Mouse (Mus musculus) liver, adult 10 weeks (tissue): Measurements from ENCODE around the gene Rpl19. TPM values are rescaled to one million over a fixed set of nuclear protein-coding genes. Genes with fewer than 3 reads are reported as not detected.

Experiments
- polyA plus RNA-seq: library from polyadenylated mRNA; stranded (reverse); fragments of 350-450 nt; fragmentation: Illumina TruSeq; extraction: RNeasy Lipid Tissue Mini Kit (QIAGEN cat#74804); gene quantifications from one replicate; pipeline ENCODE4 v1.2.3, GENCODE M21; 2014; ENCODE audit warnings: low read depth, low replicate concordance

The Rpl19 gene
- 93.7 TPM for polyA plus RNA-seq

DNA sequence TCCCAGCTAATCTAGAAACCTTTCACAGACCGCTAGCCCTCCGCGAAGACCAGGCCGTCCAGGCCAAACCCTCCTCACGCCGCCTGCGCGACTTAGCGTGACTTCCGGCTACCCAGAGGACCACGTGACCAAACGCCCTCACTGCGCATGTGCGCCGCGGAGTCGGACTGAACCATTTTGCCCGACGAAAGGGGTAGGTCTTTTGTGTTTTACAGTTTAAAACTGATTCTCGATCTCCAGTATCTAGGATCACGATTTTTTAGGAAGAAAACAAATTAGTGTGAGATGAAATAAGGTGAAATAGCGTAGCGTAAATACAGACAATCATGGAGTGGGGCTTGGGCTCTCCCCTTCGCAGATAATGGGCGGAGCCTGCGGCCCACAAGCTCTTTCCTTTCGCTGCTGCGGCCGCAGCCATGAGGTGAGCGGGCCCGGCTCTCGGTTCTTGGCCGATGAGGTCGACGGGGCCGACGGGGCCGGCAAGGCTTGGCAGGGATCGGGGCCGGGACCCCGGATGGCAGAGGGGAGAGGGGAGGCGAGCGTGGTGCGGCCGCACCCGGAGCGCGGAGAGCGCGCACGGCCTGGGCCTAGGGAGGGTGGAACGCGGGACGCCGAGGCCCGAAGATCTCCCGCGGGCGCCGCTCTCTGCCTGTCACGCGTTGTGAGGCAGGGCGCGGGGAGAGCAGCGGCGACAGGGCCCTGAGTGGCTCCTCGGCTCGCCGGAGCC lies at the start of gene Rpl19:
Gene Rpl19, plus strand, starts transcription at position 141 of the 727 bp plus-strand sequence.

DNA sequence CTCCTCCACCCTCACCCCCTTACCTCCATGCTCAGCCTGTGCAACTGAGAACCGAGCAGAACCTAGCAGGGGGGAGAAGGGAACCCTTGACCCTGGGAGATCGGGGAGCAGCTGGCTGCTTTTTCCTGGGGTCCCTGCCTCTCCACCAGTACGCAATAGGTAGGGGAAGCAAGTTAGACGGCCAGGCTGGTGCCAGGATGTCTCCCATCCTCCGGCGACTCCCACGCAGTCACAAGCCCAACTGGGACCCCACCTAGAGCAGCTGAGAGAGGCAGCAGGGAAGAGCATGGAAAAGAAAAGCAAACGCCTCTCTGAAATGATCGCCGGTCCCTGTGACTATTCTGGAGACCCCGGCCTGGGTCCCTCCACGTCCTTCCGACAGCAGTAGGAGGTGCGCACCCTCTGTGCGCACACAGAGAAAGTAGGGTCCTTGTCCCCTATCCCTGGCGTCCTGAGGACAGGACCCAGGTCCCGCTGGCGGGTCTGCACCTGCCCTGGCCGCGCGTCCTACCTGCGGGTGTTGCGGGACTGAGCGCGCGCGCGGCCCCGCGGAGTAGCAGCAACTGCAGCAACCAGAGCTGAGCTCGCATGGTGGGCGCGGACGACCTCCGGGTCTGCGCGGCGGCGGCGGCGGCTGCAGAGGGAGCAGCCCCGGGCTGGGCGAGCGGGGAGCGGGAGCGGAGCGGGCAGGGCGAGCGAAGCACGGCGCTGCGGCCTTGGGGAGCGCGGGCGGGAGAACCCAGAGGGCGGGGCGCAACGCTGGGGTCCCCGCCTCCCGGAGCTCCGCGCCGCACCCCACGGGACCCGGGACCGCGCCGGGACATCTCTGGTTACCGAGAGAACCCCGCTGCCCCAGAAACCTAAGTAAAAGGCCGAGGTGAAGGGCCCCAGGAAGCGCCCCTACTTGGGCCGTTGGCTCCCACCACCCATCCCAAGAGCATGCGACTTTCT lies 40.5 kb upstream of the Rpl19 start, which contains the start of gene Plxdc1:
Gene Plxdc1, minus strand, starts transcription at position 718 of the 951 bp plus-strand sequence.

GRCm38 (mm10) chr11:97995564-97996288 lies 30.8 kb upstream of the Rpl19 start, which contains the start of gene Arl5c:
Arl5c (minus strand) TSS chr11:97996181.

GRCm38 (mm10) chr11:98022555-98023371 lies 3.7 kb upstream of the Rpl19 start, which contains the start of gene Cacnb1:
Cacnb1 (minus strand) TSS chr11:98023034.

DNA sequence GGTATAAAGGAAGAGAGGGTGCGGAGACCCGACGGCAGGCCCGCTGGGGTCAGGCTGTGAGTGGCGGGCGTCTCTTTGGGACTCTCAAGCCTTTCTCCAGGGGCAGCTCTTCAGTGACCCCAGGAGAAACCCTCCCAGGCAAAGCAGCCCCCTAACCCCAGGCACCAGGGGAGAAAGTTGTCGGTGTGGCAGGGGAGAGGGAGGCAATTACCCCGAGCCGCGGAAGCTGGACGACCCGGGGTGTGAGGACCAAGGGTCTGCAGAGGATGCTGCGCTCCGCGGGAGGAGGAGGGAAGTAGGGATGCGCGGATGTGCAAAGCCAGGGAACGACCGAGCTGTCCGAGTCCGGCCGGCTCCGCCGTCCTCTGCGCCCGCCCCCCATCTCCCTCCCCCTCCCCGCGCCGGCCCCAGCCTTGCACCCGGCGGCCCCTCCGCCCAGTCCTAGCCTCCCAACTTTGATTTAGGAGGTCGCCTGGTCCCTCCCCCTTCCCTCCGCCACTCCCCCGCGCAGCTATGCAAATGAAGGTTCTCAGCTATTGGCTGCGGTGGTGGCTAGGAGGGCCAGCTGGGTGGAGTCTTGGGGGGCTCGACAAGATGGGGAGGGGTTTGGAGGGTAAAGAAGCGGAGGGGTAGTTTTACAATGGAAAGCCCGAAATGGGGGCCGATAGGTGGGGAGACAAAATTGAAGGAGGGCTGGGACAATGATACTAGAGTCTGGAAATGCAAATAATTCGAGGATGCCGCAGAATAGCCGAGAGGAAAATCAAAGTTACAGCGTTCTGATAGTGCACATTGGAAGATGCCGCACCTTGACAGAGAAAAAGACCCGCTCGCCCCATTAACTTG lies 26.7 kb downstream of the Rpl19 start, which contains the start of gene Stac2:
Gene Stac2, minus strand, starts transcription at position 474 of the 846 bp plus-strand sequence.

Other genes starting within 250 kb of the Rpl19 start
- 672 TPM for gene Rpl23, start 244.3 kb upstream of the Rpl19 start, polyA plus RNA-seq
- 30.9 TPM for gene Lasp1, start 227.7 kb upstream of the Rpl19 start, polyA plus RNA-seq
- gene B230217C12Rik, start 185.9 kb upstream of the Rpl19 start, polyA plus RNA-seq, result 0.77 TPM
- 0.98 TPM for gene Fbxo47, start 142.6 kb upstream of the Rpl19 start, polyA plus RNA-seq
- not detected for gene Plxdc1, start 40.3 kb upstream of the Rpl19 start, polyA plus RNA-seq
- gene Arl5c, start 30.5 kb upstream of the Rpl19 start, polyA plus RNA-seq, result not detected
- gene Cacnb1, start 3.7 kb upstream of the Rpl19 start, polyA plus RNA-seq, result not detected
- gene Stac2, start 26.8 kb downstream of the Rpl19 start, polyA plus RNA-seq, result not detected
- gene Fbxl20, start 123.7 kb downstream of the Rpl19 start, polyA plus RNA-seq, result 11.8 TPM
- 18.6 TPM for gene Med1, start 166.6 kb downstream of the Rpl19 start, polyA plus RNA-seq
- 11.5 TPM for gene Cdk12, start 176.3 kb downstream of the Rpl19 start, polyA plus RNA-seq